Mouse (Mus musculus) liver, embryonic 16.5 days (tissue): Measurements from ENCODE around the gene Ggn. TPM values are rescaled to one million over a fixed set of nuclear protein-coding genes. Genes with fewer than 3 reads are reported as not detected.
"Not testable (repeated sequence)": the region's sequence is repeated elsewhere in the genome, so short reads cannot be mapped to it uniquely, and the experiment has no call there.

Experiments used
- ATAC-seq: fragments of 200-750 bp; cut with Nextera tagmentation; 2 replicates; pipeline ENCODE4 v1.8.0; 2017; ENCODE audit warnings: low read depth, mild to moderate bottlenecking, moderate number of reproducible peaks, moderate library complexity
- H3K27ac ChIP-seq: fragments of 300-500 bp; sonication (generic); 2 replicates; pipeline ENCODE4 v1.5.1; 2014; ENCODE audit warnings: mild to moderate bottlenecking, low read length
- H3K27me3 ChIP-seq: fragments of 300-500 bp; sonication (generic); 2 replicates; pipeline ENCODE4 v1.6.1; 2014; ENCODE audit warnings: low read depth, low read length, mixed read lengths; ENCODE audit not compliant: control insufficient read depth, insufficient read depth
- H3K36me3 ChIP-seq: fragments of 300-500 bp; sonication (generic); 2 replicates; pipeline ENCODE4 v1.6.1; 2014; ENCODE audit warnings: mild to moderate bottlenecking; ENCODE audit not compliant: control insufficient read depth, insufficient read depth
- H3K4me1 ChIP-seq: fragments of 300-500 bp; sonication (generic); 2 replicates; pipeline ENCODE4 v1.6.1; 2014; ENCODE audit warnings: low read depth, low read length, mixed read lengths; ENCODE audit not compliant: control insufficient read depth
- H3K4me2 ChIP-seq: fragments of 300-500 bp; sonication (generic); 2 replicates; pipeline ENCODE4 v1.6.1; 2014; ENCODE audit warnings: low read depth, low read length, mixed read lengths
- H3K4me3 ChIP-seq: fragments of 300-500 bp; sonication (generic); 2 replicates; pipeline ENCODE4 v1.5.1; 2014; ENCODE audit warnings: low read depth, mild to moderate bottlenecking, low read length
- H3K9ac ChIP-seq: fragments of 300-500 bp; sonication (generic); 2 replicates; pipeline ENCODE4 v1.6.1; 2014; ENCODE audit warnings: low read depth, low read length
- H3K9me3 ChIP-seq: fragments of 300-500 bp; sonication (generic); replicated peaks from 2 replicates; pipeline ENCODE4 v1.6.1; 2016; ENCODE audit warnings: low read length; ENCODE audit not compliant: control insufficient read depth
- WGBS: fragments of 180-500 bp; shearing (Covaris S2); extraction: QIAGEN DNeasy Blood & Tissue Kit; methylation state at CpG from one replicate; pipeline ENCODE4 v1.1.7; 2014; ENCODE audit not compliant: insufficient replicate concordance; 5-methylcytosine and 5-hydroxymethylcytosine counted together
- polyA plus RNA-seq: library from polyadenylated mRNA; unstranded; fragments of >200 nt; fragmentation: Nextera tagmentation; extraction: Ambion mirVana; gene quantifications from 2 replicates; pipeline ENCODE4 v1.2.1, GENCODE M21; 2015

Gene Ggn
- polyA plus RNA-seq, 1 experiment from 2014 or later: 0.09 TPM

DNA sequence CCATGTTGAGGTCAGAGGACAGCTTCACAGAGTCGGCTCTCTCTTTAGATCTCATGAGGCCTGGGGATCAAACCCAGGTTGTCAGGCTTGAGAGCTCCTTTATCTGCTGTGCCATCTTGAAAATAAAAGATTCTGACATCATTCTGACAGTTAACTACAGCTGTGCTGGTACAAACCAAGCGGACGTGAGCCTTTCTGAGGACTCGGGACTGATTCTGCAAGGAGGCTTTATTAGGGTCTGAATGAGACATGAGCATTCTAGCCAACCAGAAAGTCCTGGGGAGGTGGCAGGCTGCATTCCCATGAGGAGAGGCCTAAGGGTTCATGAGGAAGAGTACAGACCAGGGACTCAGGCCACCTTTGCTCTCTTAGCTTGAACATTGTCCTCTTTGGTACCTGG lies 11.3 kb downstream of the Ggn start:
- H3K4me1 ChIP-seq: peaks cover 16% of the 10 kb centered on the region
- not testable (repeated sequence) for H3K4me3 ChIP-seq, H3K4me2 ChIP-seq, H3K36me3 ChIP-seq, H3K9ac ChIP-seq, H3K27ac ChIP-seq, ATAC-seq, H3K9me3 ChIP-seq, H3K27me3 ChIP-seq
- 69% methylated on average over 4 of the region's 4 CpGs for WGBS

DNA sequence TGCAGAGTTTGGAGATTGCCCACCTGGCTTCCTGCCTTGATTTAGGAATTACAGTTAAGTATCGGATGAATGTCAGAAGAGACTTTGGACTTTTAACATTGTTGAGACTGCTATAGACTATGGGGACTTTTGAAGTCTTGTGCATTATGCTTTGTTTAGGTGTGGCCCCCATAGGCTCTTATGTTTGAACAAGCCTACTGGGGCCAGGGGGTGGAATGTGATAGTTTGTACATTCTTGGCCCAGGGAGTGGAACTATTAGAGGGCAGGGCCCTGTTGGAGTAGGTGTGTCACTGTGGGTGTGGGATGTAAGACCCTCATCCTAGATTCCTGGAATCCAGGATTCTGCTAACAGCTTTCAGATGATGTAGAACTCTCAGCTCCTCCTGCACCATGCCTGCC lies 24.2 kb downstream of the Ggn start:
- 50% methylated on average over 1 of the region's 1 CpGs for WGBS
- H3K9ac ChIP-seq, ATAC-seq, H3K36me3 ChIP-seq, H3K9me3 ChIP-seq, H3K4me1 ChIP-seq, H3K4me2 ChIP-seq, H3K4me3 ChIP-seq, H3K27ac ChIP-seq, H3K27me3 ChIP-seq: not testable (repeated sequence)

DNA sequence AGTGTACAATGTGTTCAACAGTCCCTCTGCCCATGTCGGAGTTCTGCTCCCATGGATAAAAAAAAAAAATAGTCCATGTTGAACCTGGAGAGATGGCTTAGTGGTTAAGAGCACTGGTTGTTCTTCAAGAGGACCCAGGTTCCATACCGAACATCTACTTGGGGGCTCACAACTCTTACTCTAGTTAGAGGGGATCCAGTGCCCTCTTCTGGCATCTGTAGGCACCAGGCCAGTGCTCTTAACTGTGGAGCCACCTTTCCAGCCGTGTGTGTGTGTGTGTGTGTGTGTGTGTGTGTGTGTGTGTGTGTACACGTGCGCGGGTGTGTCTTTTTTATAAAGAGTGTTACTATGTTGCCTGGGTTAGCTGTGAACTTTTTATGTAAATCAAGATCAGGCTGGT lies 32.6 kb downstream of the Ggn start:
- H3K27ac ChIP-seq: no peak overlapping the region
- H3K36me3 ChIP-seq: no peaks in the 10 kb centered on the region
- no peak for ATAC-seq
- H3K9me3 ChIP-seq: no peaks in the 10 kb centered on the region
- H3K4me3 ChIP-seq: no peak overlapping the region
- WGBS: 58% methylated on average over 6 of the region's 6 CpGs
- no peaks in the 10 kb centered on the region for H3K27me3 ChIP-seq
- no peaks in the 10 kb centered on the region for H3K4me1 ChIP-seq
- H3K4me2 ChIP-seq: no peak overlapping the region
- no peak overlapping the region for H3K9ac ChIP-seq

DNA sequence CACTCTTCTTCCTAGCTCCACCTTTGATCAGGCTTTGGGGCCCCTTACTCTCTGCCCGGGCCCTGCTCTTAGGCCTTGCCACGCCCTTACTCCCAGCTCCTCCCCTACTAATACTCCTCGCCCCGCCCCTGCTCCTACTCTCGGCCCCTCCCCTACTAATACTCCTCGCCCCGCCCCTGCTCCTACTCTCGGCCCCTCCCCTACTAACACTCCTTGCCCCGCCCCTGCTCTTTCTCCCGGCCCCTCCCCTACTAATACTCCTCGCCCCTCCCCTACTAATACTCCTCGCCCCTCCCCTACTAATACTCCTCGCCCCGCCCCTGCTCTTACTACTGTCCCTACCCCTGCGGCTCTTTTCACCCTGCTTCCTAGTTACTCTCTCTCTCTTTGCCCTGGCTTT lies 41.0 kb downstream of the Ggn start:
- 6% methylated on average over 15 of the region's 15 CpGs for WGBS
- not testable (repeated sequence) for H3K27me3 ChIP-seq, H3K9ac ChIP-seq, H3K9me3 ChIP-seq, H3K4me1 ChIP-seq, H3K36me3 ChIP-seq
- ATAC-seq: peak; percentile 61
- Histone ChIP-seq H3K4me3 (peak overlapping the region; percentile 56), H3K27ac (peak overlapping the region; percentile 71; the same call in 1 of the 2 replicates), H3K4me2 (peak overlapping the region; percentile 72)

DNA sequence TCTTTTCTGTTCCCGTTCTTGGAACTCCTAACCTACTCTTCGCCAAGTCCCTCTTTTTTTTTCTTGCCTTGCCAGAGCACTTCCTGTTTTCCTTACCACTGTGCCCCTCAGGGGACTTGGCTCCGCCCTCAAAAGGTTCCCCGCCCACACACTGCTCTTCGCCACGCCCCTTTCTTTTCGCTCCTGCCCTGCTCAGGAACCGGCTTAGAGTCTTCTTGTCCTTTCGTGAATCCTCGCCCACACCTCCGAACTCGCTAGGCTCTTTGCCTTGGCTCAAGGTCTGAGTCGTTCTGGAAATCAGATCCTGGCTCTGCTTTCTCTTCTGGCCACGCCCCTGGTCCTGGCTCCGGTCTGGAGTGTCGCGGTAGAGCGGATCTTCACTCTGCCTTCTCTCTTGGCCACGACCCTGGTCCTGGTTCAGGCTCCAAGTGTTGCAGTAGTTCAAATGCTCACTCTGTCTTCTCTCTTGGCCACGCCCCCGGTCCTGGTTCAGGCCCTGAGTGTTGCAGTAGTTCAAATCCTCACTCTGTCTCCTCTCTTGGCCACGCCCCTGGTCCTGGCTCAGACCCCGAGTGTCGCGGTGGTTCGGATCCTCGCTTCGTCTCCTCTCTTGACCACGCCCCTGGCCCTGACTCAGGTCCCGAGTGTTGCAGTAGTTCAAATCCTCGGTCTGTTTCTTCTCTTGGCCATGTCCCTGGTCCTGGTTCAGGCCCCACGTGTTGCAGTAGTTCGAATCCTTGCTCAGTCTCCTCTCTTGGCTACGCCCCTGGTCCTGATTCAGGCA lies 41.6 kb downstream of the Ggn start:
- Histone ChIP-seq H3K36me3 (no peaks in the 10 kb centered on the region), H3K9me3 (no peaks in the 10 kb centered on the region; the same call in 1 of the 2 replicates), H3K27ac (peak overlapping the region; percentile 71), H3K4me3 (peak overlapping the region; percentile 56), H3K27me3 (no peaks in the 10 kb centered on the region), H3K9ac (0 out of 2 replicates have a peak overlapping the region, but pooled peaks have one; percentile 16), H3K4me1 (peaks cover 10% of the 10 kb centered on the region), H3K4me2 (peak overlapping the region; percentile 72)
- 3% methylated on average over 34 of the region's 34 CpGs for WGBS
- ATAC-seq: peak; percentile 79

DNA sequence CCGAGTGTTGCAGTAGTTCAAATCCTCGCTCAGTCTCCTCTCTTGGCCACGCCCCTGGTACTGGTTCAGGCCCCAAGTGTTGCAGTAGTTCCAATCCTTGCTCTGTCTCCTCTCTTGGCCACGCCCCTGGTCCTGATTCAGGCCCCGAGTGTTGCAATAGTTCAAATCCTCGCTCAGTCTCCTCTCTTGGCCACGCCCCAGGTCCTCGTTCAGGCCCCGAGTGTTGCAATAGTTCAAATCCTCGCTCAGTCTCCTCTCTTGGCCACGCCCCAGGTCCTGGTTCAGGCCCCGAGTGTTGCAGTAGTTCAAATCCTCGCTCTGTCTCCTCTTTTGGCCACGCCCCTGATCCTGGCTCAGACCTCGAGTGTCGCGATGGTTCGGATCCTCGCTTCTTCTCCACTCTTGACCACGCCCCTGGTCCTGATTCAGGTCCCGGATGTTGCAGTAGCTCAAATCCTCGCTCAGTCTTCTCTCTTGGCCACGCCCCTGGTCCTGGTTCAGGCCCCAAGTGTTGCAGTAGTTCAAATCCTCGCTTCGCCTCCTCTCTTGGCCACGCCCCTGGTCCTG lies 42.3 kb downstream of the Ggn start:
- H3K9me3 ChIP-seq: no peaks in the 10 kb centered on the region; the same call in 1 of the 2 replicates
- H3K9ac ChIP-seq: no peak overlapping the region
- WGBS: 16% methylated on average over 26 of the region's 26 CpGs
- no peak for ATAC-seq
- H3K4me2 ChIP-seq: peak overlapping the region; percentile 72
- no peaks in the 10 kb centered on the region for H3K36me3 ChIP-seq
- peaks cover 10% of the 10 kb centered on the region for H3K4me1 ChIP-seq
- H3K27me3 ChIP-seq: no peaks in the 10 kb centered on the region
- peak overlapping the region; percentile 56 for H3K4me3 ChIP-seq
- peak overlapping the region; percentile 71 for H3K27ac ChIP-seq

DNA sequence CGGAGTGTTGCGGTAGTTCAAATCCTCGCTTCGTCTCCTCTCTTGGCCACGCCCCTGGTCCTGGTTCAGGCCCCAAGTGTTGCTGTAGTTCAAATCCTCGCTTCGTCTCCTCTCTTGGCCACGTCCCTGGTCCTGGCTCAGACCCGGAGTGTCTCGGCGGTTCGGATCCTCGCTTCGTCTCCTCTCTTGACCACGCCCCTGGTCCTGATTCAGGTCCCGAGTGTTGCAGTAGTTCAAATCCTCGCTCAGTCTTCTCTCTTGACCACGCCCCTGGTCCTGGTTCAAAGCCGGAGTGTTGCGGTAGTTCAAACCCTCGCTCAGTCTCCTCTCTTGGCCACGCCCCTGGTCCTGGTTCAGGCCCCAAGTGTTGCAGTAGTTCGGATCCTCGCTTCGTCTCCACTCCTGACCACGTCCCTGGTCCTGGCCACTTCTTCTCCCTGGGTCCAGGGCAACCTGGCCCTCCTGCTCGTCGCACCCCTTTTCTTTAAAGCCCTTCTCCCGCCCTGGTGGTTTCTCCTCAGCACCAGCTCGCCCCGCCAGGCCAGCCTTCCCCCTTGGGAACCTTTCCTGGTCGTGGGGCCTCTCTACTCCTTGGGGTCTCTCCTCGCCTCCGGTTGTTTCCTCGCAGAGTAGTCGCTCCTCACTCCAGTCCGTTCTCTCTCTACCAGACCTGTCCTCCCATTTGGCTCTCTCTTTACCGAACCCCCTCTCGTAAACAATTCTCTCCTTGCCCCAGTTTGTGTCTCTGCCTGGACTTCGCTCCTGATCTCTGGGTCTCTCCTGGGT lies 43.0 kb downstream of the Ggn start:
- not testable (repeated sequence) for H3K27ac ChIP-seq, H3K9ac ChIP-seq, H3K36me3 ChIP-seq, ATAC-seq, H3K4me2 ChIP-seq, H3K27me3 ChIP-seq, H3K4me1 ChIP-seq, H3K4me3 ChIP-seq, H3K9me3 ChIP-seq
- WGBS: 40% methylated on average over 40 of the region's 40 CpGs

DNA sequence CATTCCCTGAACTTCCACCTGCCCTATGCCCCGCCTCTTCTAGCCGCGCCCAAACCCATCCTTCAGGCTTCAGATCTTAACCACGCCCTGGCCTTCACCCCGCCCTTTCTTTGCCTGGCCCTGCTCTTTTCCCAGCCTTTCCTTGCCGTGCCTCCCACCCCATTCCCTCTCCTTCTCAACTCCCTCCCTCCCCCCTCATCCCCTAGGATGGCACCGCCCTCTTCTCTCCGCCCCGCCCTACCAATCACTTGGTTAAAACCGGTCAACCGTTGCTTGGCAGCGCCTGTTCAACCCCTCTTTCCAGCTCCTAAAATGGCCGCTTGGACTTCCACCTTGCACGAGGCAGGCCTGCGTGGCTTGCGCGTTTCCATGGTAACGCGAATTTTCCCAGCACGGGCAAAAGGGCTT lies 43.7 kb downstream of the Ggn start, which contains the start of gene Catsperg1:
TSS of gene Catsperg1 (minus strand) at position 361 of the 408 bp plus-strand sequence.
- ATAC-seq: no peak
- no peak within 1 kb of the TSS for H3K4me2 ChIP-seq

More for the DNA sequence above, 43.7 kb downstream of the Ggn start, which contains the start of gene Catsperg1:
- no peaks in the 10 kb centered on the region for H3K27me3 ChIP-seq
- H3K4me3 ChIP-seq: no peak within 1 kb of the TSS
- H3K9ac ChIP-seq: no peak within 1 kb of the TSS
- no peaks in the 10 kb centered on the region for H3K36me3 ChIP-seq
- peaks cover 10% of the 10 kb centered on the region for H3K4me1 ChIP-seq
- no peak within 1 kb of the TSS for H3K27ac ChIP-seq
- no peaks in the 10 kb centered on the region; the same call in 1 of the 2 replicates for H3K9me3 ChIP-seq
- WGBS: 23% methylated on average over 20 of the region's 20 CpGs
